Mouse (Mus musculus) embryonic facial prominence, embryonic 10.5 days (tissue): ENCODE measurements around the gene Olfr101. TPM values are rescaled to one million over a fixed set of nuclear protein-coding genes. Genes with fewer than 3 reads are reported as not detected.
A peak's percentile ranks its signal among the peaks of the same experiment; 100 is the strongest.

Experiments used
- DNase-seq: peaks from one replicate; pipeline ENCODE4 v3.0.0-alpha.2; 2017; ENCODE audit warnings: low spot score
- H3K27ac ChIP-seq: fragments of 300-500 bp; sonication (generic); replicated peaks from 2 replicates; pipeline ENCODE4 v1.5.1; 2016; ENCODE audit warnings: mild to moderate bottlenecking
- H3K27me3 ChIP-seq: fragments of 300-500 bp; sonication (generic); replicated peaks from 2 replicates; pipeline ENCODE4 v1.6.1; 2016; ENCODE audit warnings: low read depth, mild to moderate bottlenecking; ENCODE audit not compliant: poor library complexity, severe bottlenecking
- H3K36me3 ChIP-seq: fragments of 300-500 bp; sonication (generic); replicated peaks from 2 replicates; pipeline ENCODE4 v1.6.1; 2016; ENCODE audit warnings: mild to moderate bottlenecking, moderate library complexity
- H3K4me1 ChIP-seq: fragments of 300-500 bp; sonication (generic); 2 replicates; pipeline ENCODE4 v1.6.1; 2016
- H3K4me3 ChIP-seq: fragments of 300-500 bp; sonication (generic); 2 replicates; pipeline ENCODE4 v1.5.1; 2016; ENCODE audit warnings: mild to moderate bottlenecking, moderate library complexity
- H3K9me3 ChIP-seq: fragments of 300-500 bp; sonication (generic); 2 replicates; pipeline ENCODE4 v1.6.1; 2016; ENCODE audit warnings: mild to moderate bottlenecking
- WGBS: fragments of 180-500 bp; shearing (Covaris S2); methylation state at CpG from one replicate; pipeline ENCODE4 v1.1.7; 2016; 5-methylcytosine and 5-hydroxymethylcytosine counted together
- polyA plus RNA-seq: library from polyadenylated mRNA; unstranded; fragments of >200 nt; fragmentation: Nextera tagmentation; extraction: Ambion mirVana; gene quantifications from 2 replicates; pipeline ENCODE4 v1.2.1, GENCODE M21; 2016

Gene Olfr101
- polyA plus RNA-seq = not detected in 2 replicates

- H3K9me3 ChIP-seq = no peaks in the 10 kb centered on the region
- no peaks in the 10 kb centered on the region for H3K27me3 ChIP-seq
- H3K4me1 ChIP-seq = no peaks in the 10 kb centered on the region
- DNase-seq = no peak
- H3K4me3 ChIP-seq = no peak within 1 kb of the TSS
- WGBS = 85% methylated on average over 4 of the region's 4 CpGs
- no peak within 1 kb of the TSS for H3K27ac ChIP-seq
- no peaks in the 10 kb centered on the region for H3K36me3 ChIP-seq
Measured at GRCm38 (mm10) chr17:37304213-37304612, at the start of gene Olfr101. Olfr101 (minus strand) TSS chr17:37304313.

- DNase-seq = no peak
- 87% methylated on average over 2 of the region's 2 CpGs for WGBS
- H3K27me3 ChIP-seq = no peaks in the 10 kb centered on the region
- H3K9me3 ChIP-seq = no peaks in the 10 kb centered on the region
- H3K36me3 ChIP-seq = no peaks in the 10 kb centered on the region
- no peak within 1 kb of the TSS for H3K27ac ChIP-seq
- H3K4me3 ChIP-seq = no peak within 1 kb of the TSS
- H3K4me1 ChIP-seq = no peaks in the 10 kb centered on the region
Measured at GRCm38 (mm10) chr17:37339598-37339997, 35.5 kb upstream of the Olfr101 start, which contains the start of gene Olfr103. Olfr103 (minus strand) TSS chr17:37339698.

- Histone ChIP-seq H3K9me3 (no peaks in the 10 kb centered on the region), H3K27ac (no peak within 1 kb of the TSS), H3K36me3 (no peaks in the 10 kb centered on the region), H3K27me3 (no peaks in the 10 kb centered on the region), H3K4me3 (no peak within 1 kb of the TSS), H3K4me1 (no peaks in the 10 kb centered on the region)
- DNase-seq = no peak
Measured at GRCm38 (mm10) chr17:37316954-37317353, 12.8 kb upstream of the Olfr101 start, which contains the start of gene Olfr102. Olfr102 (minus strand) TSS chr17:37317054.

GRCm38 (mm10) chr17:37310146-37310699, 6.1 kb upstream of the Olfr101 start:
- Histone ChIP-seq H3K4me3 (no peak overlapping the region), H3K27ac (no peak overlapping the region), H3K27me3 (no peaks in the 10 kb centered on the region), H3K9me3 (no peaks in the 10 kb centered on the region), H3K36me3 (no peaks in the 10 kb centered on the region), H3K4me1 (no peaks in the 10 kb centered on the region)
- 58% methylated on average over 2 of the region's 2 CpGs for WGBS
- DNase-seq = no peak

GRCm38 (mm10) chr17:37308483-37308882, 4.4 kb upstream of the Olfr101 start:
- no peaks in the 10 kb centered on the region for H3K36me3 ChIP-seq
- no peaks in the 10 kb centered on the region for H3K4me1 ChIP-seq
- no peak overlapping the region for H3K4me3 ChIP-seq
- no peak overlapping the region for H3K27ac ChIP-seq
- no peaks in the 10 kb centered on the region for H3K9me3 ChIP-seq
- 43% methylated on average over 4 of the region's 4 CpGs for WGBS
- DNase-seq = no peak
- no peaks in the 10 kb centered on the region for H3K27me3 ChIP-seq

- no peak for DNase-seq
- H3K27me3 ChIP-seq = no peaks in the 10 kb centered on the region
- H3K4me1 ChIP-seq = no peaks in the 10 kb centered on the region
- H3K4me3 ChIP-seq = no peak within 1 kb of the TSS
- no peak within 1 kb of the TSS for H3K27ac ChIP-seq
- H3K36me3 ChIP-seq = no peaks in the 10 kb centered on the region
- H3K9me3 ChIP-seq = no peaks in the 10 kb centered on the region
- 77% methylated on average over 1 of the region's 1 CpGs for WGBS
Measured at GRCm38 (mm10) chr17:37283360-37283759, 20.8 kb downstream of the Olfr101 start, which contains the start of gene Olfr99. Olfr99 (minus strand) TSS chr17:37283460.

- no peaks in the 10 kb centered on the region for H3K9me3 ChIP-seq
- H3K27ac ChIP-seq = no peak overlapping the region
- no peak overlapping the region for H3K4me3 ChIP-seq
- no peaks in the 10 kb centered on the region for H3K36me3 ChIP-seq
- no peaks in the 10 kb centered on the region for H3K4me1 ChIP-seq
- no peak for DNase-seq
- no peaks in the 10 kb centered on the region for H3K27me3 ChIP-seq
- 88% methylated on average over 1 of the region's 1 CpGs for WGBS
Measured at GRCm38 (mm10) chr17:37280331-37280730, 23.8 kb downstream of the Olfr101 start.

- H3K27me3 ChIP-seq = no peaks in the 10 kb centered on the region
- no peaks in the 10 kb centered on the region for H3K9me3 ChIP-seq
- no peak overlapping the region for H3K4me3 ChIP-seq
- H3K27ac ChIP-seq = no peak overlapping the region
- H3K4me1 ChIP-seq = no peaks in the 10 kb centered on the region
- H3K36me3 ChIP-seq = no peaks in the 10 kb centered on the region
- no peak for DNase-seq
Measured at GRCm38 (mm10) chr17:37276573-37276972, 27.5 kb downstream of the Olfr101 start.

GRCm38 (mm10) chr17:37275626-37276248, 28.4 kb downstream of the Olfr101 start:
- Histone ChIP-seq H3K4me3 (no peak overlapping the region), H3K9me3 (no peaks in the 10 kb centered on the region), H3K27ac (no peak overlapping the region), H3K36me3 (no peaks in the 10 kb centered on the region), H3K4me1 (peaks cover under 1% of the 10 kb centered on the region; the same call in 1 of the 2 replicates), H3K27me3 (peaks cover 5% of the 10 kb centered on the region)
- WGBS = 84% methylated on average over 2 of the region's 2 CpGs
- no peak for DNase-seq

GRCm38 (mm10) chr17:37270702-37271092, 33.4 kb downstream of the Olfr101 start:
- Histone ChIP-seq H3K27me3 (peaks cover 8% of the 10 kb centered on the region), H3K27ac (no peak overlapping the region; the same call in 1 of the 2 replicates), H3K4me1 (peaks cover 5% of the 10 kb centered on the region; the same call in 1 of the 2 replicates), H3K36me3 (no peaks in the 10 kb centered on the region), H3K4me3 (peak overlapping the region; percentile 58), H3K9me3 (no peaks in the 10 kb centered on the region)
- WGBS = 60% methylated on average over 8 of the region's 8 CpGs
- peak; percentile 10 for DNase-seq

- H3K27me3 ChIP-seq = peaks cover 8% of the 10 kb centered on the region
- H3K4me3 ChIP-seq = peak within 1 kb of the TSS; percentile 58
- H3K9me3 ChIP-seq = no peaks in the 10 kb centered on the region
- DNase-seq = peak; percentile 83
- WGBS = 6% methylated on average over 26 of the region's 26 CpGs
- H3K27ac ChIP-seq = peak within 1 kb of the TSS; percentile 54; the same call in 1 of the 2 replicates
- peaks cover 5% of the 10 kb centered on the region; the same call in 1 of the 2 replicates for H3K4me1 ChIP-seq
- no peaks in the 10 kb centered on the region for H3K36me3 ChIP-seq
Measured at GRCm38 (mm10) chr17:37270058-37270701, 33.9 kb downstream of the Olfr101 start, which contains the start of gene H2-M3. H2-M3 (plus strand) TSS chr17:37270220.

GRCm38 (mm10) chr17:37263626-37264025, 40.5 kb downstream of the Olfr101 start, which contains the start of gene Olfr98:
Olfr98 (minus strand) TSS chr17:37263749.
- Histone ChIP-seq H3K9me3 (no peaks in the 10 kb centered on the region), H3K4me3 (no peak within 1 kb of the TSS), H3K27me3 (no peaks in the 10 kb centered on the region), H3K4me1 (no peaks in the 10 kb centered on the region), H3K36me3 (no peaks in the 10 kb centered on the region), H3K27ac (no peak within 1 kb of the TSS)
- DNase-seq = no peak
- 85% methylated on average over 1 of the region's 1 CpGs for WGBS
